Mouse (Mus musculus): Measurements from ENCODE around the gene Slc39a3.

DNA sequence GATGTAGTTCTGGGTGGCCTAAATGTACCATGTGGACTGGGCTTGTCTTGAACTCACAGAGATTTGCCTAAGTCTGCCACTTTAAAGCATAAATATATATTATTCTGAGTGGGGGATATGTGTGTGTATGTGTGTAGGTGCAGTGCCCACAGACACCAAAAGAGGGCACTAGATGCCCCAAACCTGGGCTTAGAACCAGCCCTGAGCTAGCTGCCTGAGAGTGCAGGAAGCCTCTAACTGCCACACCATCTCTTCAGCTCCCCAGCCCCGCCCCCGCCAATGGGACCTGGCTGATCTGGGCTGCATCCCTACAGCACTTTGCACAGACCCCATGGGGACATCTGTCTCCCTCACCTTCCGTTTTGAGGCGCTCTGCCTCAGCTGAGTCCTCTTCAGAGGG lies 13.4 kb upstream of the Slc39a3 start:
- TF ChIP-seq CTCF (IDR thresholded peaks at IDR 0.05; ENCODE audit: borderline replicate concordance, insufficient read depth, low read length) (0 out of 2 replicates have a peak, but pooled peaks have one; percentile 5), POLR2A (IDR thresholded peaks at IDR 0.05; ENCODE audit: low read depth, low read length) (no peak)
